Mouse (Mus musculus) hindbrain, embryonic 13.5 days (tissue): ENCODE measurements at regions not wholly inside any gene's neighbourhood (a gene's known extent, or its start where the extent isn't known, plus 50 kb on each side); places are given as distances from the start of the nearest gene placed in this dataset.

Source experiments
- ATAC-seq: fragments of 200-750 bp; cut with Nextera tagmentation; 2 replicates; pipeline ENCODE4 v1.8.0; 2017; ENCODE audit warnings: moderate TSS enrichment; ENCODE audit not compliant: low FRiP score
- H3K27ac ChIP-seq: fragments of 300-500 bp; sonication (generic); 2 replicates; pipeline ENCODE4 v1.5.1; 2015; ENCODE audit warnings: inconsistent platforms, mild to moderate bottlenecking, moderate library complexity
- H3K27me3 ChIP-seq: fragments of 300-500 bp; sonication (generic); 2 replicates; pipeline ENCODE4 v1.6.1; 2015; ENCODE audit warnings: mild to moderate bottlenecking, inconsistent platforms
- H3K36me3 ChIP-seq: fragments of 300-500 bp; sonication (generic); 2 replicates; pipeline ENCODE4 v1.6.1; 2015; ENCODE audit warnings: mild to moderate bottlenecking, inconsistent platforms
- H3K4me1 ChIP-seq: fragments of 300-500 bp; sonication (generic); replicated peaks from 2 replicates; pipeline ENCODE4 v1.6.1; 2015; ENCODE audit warnings: inconsistent platforms
- H3K4me2 ChIP-seq: fragments of 300-500 bp; sonication (generic); 2 replicates; pipeline ENCODE4 v1.6.1; 2015; ENCODE audit warnings: inconsistent platforms, mild to moderate bottlenecking, moderate library complexity
- H3K4me3 ChIP-seq: fragments of 300-500 bp; sonication (generic); 2 replicates; pipeline ENCODE4 v1.5.1; 2015; ENCODE audit warnings: mild to moderate bottlenecking, inconsistent platforms
- H3K9ac ChIP-seq: fragments of 300-500 bp; sonication (generic); 2 replicates; pipeline ENCODE4 v1.6.1; 2015; ENCODE audit warnings: mild to moderate bottlenecking, inconsistent platforms
- H3K9me3 ChIP-seq: fragments of 300-500 bp; sonication (generic); 2 replicates; pipeline ENCODE4 v1.6.1; 2016; ENCODE audit warnings: inconsistent platforms
- WGBS: fragments of 180-500 bp; shearing (Covaris S2); methylation state at CpG from one replicate; pipeline ENCODE4 v1.1.7; 2015; 5-methylcytosine and 5-hydroxymethylcytosine counted together

GRCm38 (mm10) chr9:87894596-87894995 lies 163.5 kb upstream of the Tbx18 start:
- no peak for ATAC-seq
- no peak overlapping the region for H3K27ac ChIP-seq
- H3K27me3 ChIP-seq: no peaks in the 10 kb centered on the region
- no peaks in the 10 kb centered on the region for H3K36me3 ChIP-seq
- WGBS: 40% methylated on average over 3 of the region's 3 CpGs
- no peaks in the 10 kb centered on the region for H3K9me3 ChIP-seq
- no peak overlapping the region for H3K9ac ChIP-seq
- no peak overlapping the region for H3K4me3 ChIP-seq
- no peak overlapping the region for H3K4me2 ChIP-seq
- no peaks in the 10 kb centered on the region for H3K4me1 ChIP-seq

DNA sequence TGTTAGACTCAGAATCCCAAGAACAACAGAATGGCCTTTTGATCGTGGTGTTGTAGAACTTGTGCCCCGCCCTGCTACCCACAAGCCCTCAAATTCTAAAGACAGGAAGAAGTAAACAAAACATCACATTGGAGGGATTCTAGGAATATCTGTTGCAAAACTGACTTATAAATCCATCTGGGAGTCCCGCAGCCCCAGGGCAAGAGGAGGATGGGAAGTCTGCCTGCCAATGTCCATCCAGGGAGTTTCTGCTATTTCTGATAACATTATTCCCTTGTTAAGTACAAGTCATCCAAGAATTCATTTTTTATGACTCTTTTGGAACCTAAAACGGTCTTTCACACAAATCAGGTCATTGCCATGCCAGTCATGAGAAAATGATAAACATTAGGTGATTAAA lies 164.5 kb upstream of the Tbx18 start:
- Histone ChIP-seq H3K9me3 (no peaks in the 10 kb centered on the region), H3K27me3 (no peaks in the 10 kb centered on the region), H3K36me3 (no peaks in the 10 kb centered on the region), H3K4me1 (no peaks in the 10 kb centered on the region), H3K4me2 (no peak overlapping the region), H3K9ac (no peak overlapping the region), H3K27ac (no peak overlapping the region), H3K4me3 (no peak overlapping the region)
- WGBS: 85% methylated on average over 4 of the region's 4 CpGs
- no peak for ATAC-seq

DNA sequence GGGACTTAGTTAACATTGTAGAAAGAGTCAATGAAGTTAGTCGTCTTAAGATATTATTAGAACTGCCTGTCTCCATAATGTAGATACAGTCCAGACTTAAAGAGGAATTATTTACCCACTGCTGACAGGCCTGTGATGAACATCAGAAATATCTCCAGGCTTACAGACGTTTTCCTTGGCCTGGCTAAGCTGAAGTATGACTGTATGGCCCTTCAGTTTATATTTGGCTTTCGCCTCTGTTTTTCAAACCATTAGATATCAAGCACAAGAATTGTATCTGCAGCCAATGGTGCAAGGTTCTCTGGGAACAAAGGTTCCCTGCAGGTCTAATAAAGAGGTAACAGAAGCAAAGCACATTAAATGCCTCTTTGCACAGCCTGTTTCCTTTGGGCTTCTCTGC lies 166.3 kb upstream of the Tbx18 start:
- ATAC-seq: no peak
- Histone ChIP-seq H3K4me3 (no peak overlapping the region), H3K4me2 (no peak overlapping the region), H3K9me3 (no peaks in the 10 kb centered on the region), H3K27me3 (no peaks in the 10 kb centered on the region), H3K4me1 (no peaks in the 10 kb centered on the region), H3K36me3 (no peaks in the 10 kb centered on the region), H3K9ac (no peak overlapping the region), H3K27ac (no peak overlapping the region)
- 78% methylated on average over 3 of the region's 3 CpGs for WGBS

GRCm38 (mm10) chr9:87899368-87899767 lies 168.3 kb upstream of the Tbx18 start:
- Histone ChIP-seq H3K27me3 (no peaks in the 10 kb centered on the region), H3K4me3 (no peak overlapping the region), H3K4me2 (no peak overlapping the region), H3K9me3 (no peaks in the 10 kb centered on the region), H3K9ac (no peak overlapping the region), H3K36me3 (no peaks in the 10 kb centered on the region), H3K27ac (no peak overlapping the region), H3K4me1 (no peaks in the 10 kb centered on the region)
- ATAC-seq: no peak
- WGBS: 72% methylated on average over 5 of the region's 5 CpGs

- no peak overlapping the region for H3K27ac ChIP-seq
- H3K9ac ChIP-seq: no peak overlapping the region
- no peaks in the 10 kb centered on the region for H3K36me3 ChIP-seq
- no peak overlapping the region for H3K4me2 ChIP-seq
- H3K27me3 ChIP-seq: no peaks in the 10 kb centered on the region
- no peaks in the 10 kb centered on the region for H3K4me1 ChIP-seq
- H3K4me3 ChIP-seq: no peak overlapping the region
- no peak for ATAC-seq
- 68% methylated on average over 7 of the region's 7 CpGs for WGBS
- H3K9me3 ChIP-seq: no peaks in the 10 kb centered on the region
Measured at GRCm38 (mm10) chr9:87899800-87900199, 168.7 kb upstream of the Tbx18 start.

GRCm38 (mm10) chr9:87921291-87921690 lies 190.2 kb upstream of the Tbx18 start:
- Histone ChIP-seq H3K4me3 (no peak overlapping the region), H3K9ac (no peak overlapping the region), H3K4me1 (no peaks in the 10 kb centered on the region), H3K27me3 (no peaks in the 10 kb centered on the region), H3K9me3 (no peaks in the 10 kb centered on the region), H3K4me2 (no peak overlapping the region), H3K27ac (no peak overlapping the region), H3K36me3 (no peaks in the 10 kb centered on the region)
- 95% methylated on average over 8 of the region's 8 CpGs for WGBS
- ATAC-seq: no peak

- Histone ChIP-seq H3K36me3 (no peaks in the 10 kb centered on the region), H3K9ac (no peak overlapping the region), H3K4me1 (no peaks in the 10 kb centered on the region), H3K4me3 (no peak overlapping the region), H3K27me3 (no peaks in the 10 kb centered on the region), H3K4me2 (no peak overlapping the region), H3K27ac (no peak overlapping the region), H3K9me3 (no peaks in the 10 kb centered on the region)
- 93% methylated on average over 4 of the region's 4 CpGs for WGBS
- no peak for ATAC-seq
Measured at GRCm38 (mm10) chr9:87925151-87925550, 194.1 kb upstream of the Tbx18 start.

DNA sequence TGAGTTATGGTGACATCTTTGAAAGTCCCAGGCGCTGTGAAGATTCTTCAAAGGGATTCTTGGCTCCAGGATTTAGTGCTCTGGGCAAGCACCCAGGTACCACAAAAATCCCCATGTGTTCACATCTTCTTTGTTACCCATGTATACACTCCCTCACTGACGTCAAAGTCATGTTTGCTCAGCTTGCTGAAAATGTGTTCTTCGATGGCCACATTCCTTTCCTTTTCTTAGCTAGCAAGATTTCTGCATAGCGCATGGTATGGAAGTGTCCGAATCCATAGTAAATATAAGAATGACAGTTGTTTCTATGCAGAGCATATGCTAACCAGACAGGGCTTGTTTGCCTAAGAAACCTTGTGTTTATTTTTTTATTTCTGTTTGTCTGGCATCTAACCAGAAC lies 202.2 kb upstream of the Tbx18 start:
- no peaks in the 10 kb centered on the region for H3K4me1 ChIP-seq
- WGBS: 83% methylated on average over 5 of the region's 5 CpGs
- no peaks in the 10 kb centered on the region for H3K9me3 ChIP-seq
- ATAC-seq: no peak
- H3K4me2 ChIP-seq: no peak overlapping the region
- no peak overlapping the region for H3K4me3 ChIP-seq
- no peak overlapping the region for H3K9ac ChIP-seq
- no peak overlapping the region for H3K27ac ChIP-seq
- H3K36me3 ChIP-seq: no peaks in the 10 kb centered on the region
- no peaks in the 10 kb centered on the region for H3K27me3 ChIP-seq

DNA sequence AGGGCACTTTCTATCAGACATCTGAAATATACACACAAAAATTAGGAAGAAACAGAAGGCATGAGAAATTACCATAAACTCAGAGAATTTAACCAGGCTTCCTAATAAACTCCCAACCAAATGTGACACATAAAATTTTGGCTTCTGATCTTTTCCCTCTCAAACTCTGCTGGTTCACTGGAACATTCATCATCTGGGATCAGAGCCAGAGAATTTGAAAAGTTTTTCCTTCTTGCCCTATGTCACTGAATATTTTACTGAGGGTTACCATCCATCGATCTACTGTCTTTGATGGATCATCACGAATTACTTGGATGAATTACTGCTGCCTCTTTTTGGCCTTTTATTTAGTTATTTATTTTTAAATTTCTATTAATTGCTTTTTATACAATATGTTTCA lies 221.4 kb upstream of the Tbx18 start:
- H3K27ac ChIP-seq: no peak overlapping the region
- H3K9me3 ChIP-seq: no peaks in the 10 kb centered on the region
- no peak overlapping the region for H3K4me2 ChIP-seq
- WGBS: 94% methylated on average over 2 of the region's 2 CpGs
- no peak overlapping the region for H3K9ac ChIP-seq
- no peak for ATAC-seq
- H3K27me3 ChIP-seq: no peaks in the 10 kb centered on the region
- no peak overlapping the region for H3K4me3 ChIP-seq
- no peaks in the 10 kb centered on the region for H3K4me1 ChIP-seq
- no peaks in the 10 kb centered on the region for H3K36me3 ChIP-seq

DNA sequence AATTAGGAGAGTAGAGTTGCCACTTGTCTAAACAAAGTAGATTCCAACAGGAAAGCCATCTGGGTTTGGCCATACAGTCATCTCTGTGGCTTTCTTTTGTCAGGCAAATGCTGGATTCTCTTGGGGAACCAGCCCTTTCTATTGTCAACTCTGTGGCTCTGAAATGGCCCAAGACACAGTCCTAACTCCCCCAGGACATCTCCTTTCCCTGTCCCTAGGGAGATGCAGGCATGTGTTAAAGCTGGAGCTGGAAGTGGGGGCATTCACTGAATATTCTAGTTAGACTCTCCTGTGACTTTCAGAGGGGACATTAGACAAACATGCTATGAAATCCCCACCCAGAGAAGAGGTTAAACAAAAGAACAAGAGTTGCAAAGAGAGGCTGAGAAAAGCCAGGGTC lies 223.9 kb upstream of the Tbx18 start:
- H3K27ac ChIP-seq: no peak overlapping the region
- H3K4me1 ChIP-seq: no peaks in the 10 kb centered on the region
- no peaks in the 10 kb centered on the region for H3K27me3 ChIP-seq
- no peak overlapping the region for H3K4me3 ChIP-seq
- H3K9me3 ChIP-seq: no peaks in the 10 kb centered on the region
- ATAC-seq: no peak
- no peak overlapping the region for H3K9ac ChIP-seq
- no peaks in the 10 kb centered on the region for H3K36me3 ChIP-seq
- H3K4me2 ChIP-seq: no peak overlapping the region

- no peak overlapping the region for H3K4me3 ChIP-seq
- no peaks in the 10 kb centered on the region; the same call in 1 of the 2 replicates for H3K9me3 ChIP-seq
- no peaks in the 10 kb centered on the region for H3K36me3 ChIP-seq
- 87% methylated on average over 4 of the region's 4 CpGs for WGBS
- no peak overlapping the region for H3K27ac ChIP-seq
- ATAC-seq: no peak
- no peaks in the 10 kb centered on the region for H3K4me1 ChIP-seq
- H3K9ac ChIP-seq: no peak overlapping the region
- H3K4me2 ChIP-seq: no peak overlapping the region
- H3K27me3 ChIP-seq: no peaks in the 10 kb centered on the region
Measured at GRCm38 (mm10) chr9:87961796-87962195, 230.7 kb upstream of the Tbx18 start.

DNA sequence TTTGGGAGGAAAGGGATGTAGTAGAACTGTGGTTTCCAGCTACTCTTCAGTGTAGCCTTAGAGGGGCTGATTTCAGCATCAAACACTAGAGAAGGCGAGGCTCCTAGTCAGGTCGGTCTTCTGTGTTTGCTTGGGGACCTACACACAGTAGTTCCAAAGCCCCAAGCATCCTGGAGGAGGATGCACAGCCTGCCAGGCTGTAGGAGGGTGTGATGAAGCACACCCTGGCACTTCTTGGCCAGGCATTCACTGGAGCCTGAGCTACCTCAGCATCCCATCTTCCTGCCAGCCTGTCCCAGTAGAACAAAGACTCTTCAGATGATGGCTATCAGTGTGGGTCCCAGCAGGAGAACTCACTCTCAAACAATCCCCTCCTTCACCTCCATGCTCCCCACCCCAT lies 233.4 kb upstream of the Tbx18 start:
- Histone ChIP-seq H3K36me3 (no peaks in the 10 kb centered on the region), H3K9ac (no peak overlapping the region), H3K4me3 (no peak overlapping the region), H3K27ac (no peak overlapping the region), H3K27me3 (no peaks in the 10 kb centered on the region), H3K4me2 (no peak overlapping the region), H3K4me1 (no peaks in the 10 kb centered on the region), H3K9me3 (no peaks in the 10 kb centered on the region; the same call in 1 of the 2 replicates)
- ATAC-seq: no peak
- 90% methylated on average over 2 of the region's 2 CpGs for WGBS

DNA sequence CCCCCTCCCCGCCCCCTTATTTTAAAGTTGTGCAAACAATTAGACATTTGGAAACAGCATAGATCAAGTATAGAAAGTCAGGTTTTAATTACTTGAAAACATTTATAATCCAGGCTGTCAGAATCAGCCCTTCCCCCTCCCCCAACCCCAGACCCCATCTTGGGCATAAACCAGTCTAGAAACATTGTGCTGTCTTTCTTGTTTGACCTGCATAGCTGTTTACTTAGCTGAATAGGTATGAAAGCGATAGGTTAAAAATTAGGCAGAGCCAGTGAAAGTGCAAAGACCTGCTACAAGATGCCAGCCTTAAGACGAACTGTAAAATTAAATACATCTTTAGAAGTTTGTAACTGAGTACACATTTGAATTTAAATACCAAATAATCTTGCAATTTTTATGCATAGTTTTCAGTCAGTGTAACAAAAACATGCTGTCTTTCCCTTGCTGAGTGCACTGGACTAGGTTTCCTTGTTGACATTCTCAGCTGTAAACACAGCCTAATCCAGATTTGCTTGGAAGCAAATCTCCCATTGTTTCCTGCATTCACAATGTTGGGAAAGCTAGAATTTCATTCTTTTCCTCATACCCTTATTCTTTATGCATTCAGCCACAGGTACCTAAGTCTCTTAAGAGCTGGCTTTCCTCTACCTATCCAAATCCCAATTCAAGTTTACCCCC lies 234.2 kb upstream of the Tbx18 start:
- Histone ChIP-seq H3K4me1 (no peaks in the 10 kb centered on the region), H3K9me3 (no peaks in the 10 kb centered on the region; the same call in 1 of the 2 replicates), H3K27me3 (no peaks in the 10 kb centered on the region), H3K36me3 (no peaks in the 10 kb centered on the region), H3K4me3 (no peak overlapping the region), H3K27ac (no peak overlapping the region), H3K4me2 (no peak overlapping the region), H3K9ac (no peak overlapping the region)
- no peak for ATAC-seq
- WGBS: 89% methylated on average over 3 of the region's 3 CpGs
